Mouse (Mus musculus) embryonic stem cell, embryonic (primary cell): ENCODE results near the gene Ntf3.

Experiments used
- CTCF ChIA-PET, 4 experiments: fragments of 300-600 bp in 2 of 4; fragments of 350-600 bp in 2 of 4; sonication (Branson Sonifier 250); formaldehyde crosslinking; loops; one replicate each; lab custom pipeline; 2022; ENCODE audit warnings: inconsistent platforms in 2 of 4; lab: Charles Lee
- POLR2A ChIA-PET, 4 experiments: fragments of 300-600 bp in 2 of 4; fragments of 350-600 bp in 2 of 4; sonication (Branson Sonifier 250); formaldehyde crosslinking; loops; one replicate each; lab custom pipeline; 2022; ENCODE audit warnings: antibody characterized with exemption in 4 of 4, inconsistent platforms in 1 of 4; lab: Charles Lee

The Ntf3 gene

GRCm38 (mm10) chr6:126080531-126080930 lies 86.2 kb downstream of the Ntf3 start:
- CTCF ChIA-PET = no interaction called here
- POLR2A ChIA-PET = no interaction called here

GRCm38 (mm10) chr6:126057706-126058105 lies 109.0 kb downstream of the Ntf3 start:
- POLR2A ChIA-PET = interaction anchor here in 1 of 4 experiments (0.6 kb wide), 1 partner anchor 10 kb away, joined by 4 read pairs; no protein-coding TSS in a partner anchor
- CTCF ChIA-PET = no interaction called here

- ChIA-PET CTCF (no interaction called here), POLR2A (no interaction called here)
These were observed 113.6 kb downstream of the Ntf3 start for GRCm38 (mm10) chr6:126053136-126053535.
